Mouse (Mus musculus): ENCODE measurements at regions not wholly inside any gene's neighbourhood (a gene's known extent, or its start where the extent isn't known, plus 50 kb on each side); places are given as distances from the start of the nearest gene placed in this dataset.
A peak's percentile ranks its signal among the peaks of the same experiment; 100 is the strongest.

DNA sequence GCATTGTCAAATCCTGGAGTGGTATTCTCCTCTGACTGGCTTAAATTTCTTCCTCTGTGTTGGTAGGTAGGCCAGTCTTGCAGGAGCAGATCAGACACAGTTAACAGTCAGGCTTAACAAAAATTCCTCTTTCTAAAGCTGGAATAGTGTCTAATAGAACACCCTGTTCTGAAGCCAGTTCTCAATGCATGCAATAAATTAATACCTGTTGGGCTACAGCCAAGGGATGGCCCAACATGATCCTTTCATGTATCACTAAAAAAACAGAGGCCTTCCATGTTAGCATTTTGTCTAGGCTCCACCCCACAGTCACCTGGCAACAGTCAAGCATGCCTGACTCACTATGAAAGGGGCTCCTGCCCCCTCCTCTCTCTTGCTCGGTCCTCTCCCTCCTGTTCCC lies 89.2 kb downstream of the Gm19935 start:
- H3K27ac ChIP-seq (replicated peaks in 1 of 2; ENCODE audit: control insufficient read depth in 1 of 2, insufficient read depth in 1 of 2, low read depth in 2 of 2, low read length in 2 of 2) = no peak overlapping the region
- no peak for ATAC-seq (ENCODE audit: insufficient number of reproducible peaks, insufficient read depth, low FRiP score, low read depth)
- no peaks in the 10 kb centered on the region for H3K4me1 ChIP-seq (ENCODE audit: control insufficient read depth in 2 of 2, insufficient read depth in 2 of 2, low read length in 2 of 2)
- WGBS = 58% methylated on average over 1 of the region's 1 CpGs
- no peak overlapping the region for H3K4me2 ChIP-seq (ENCODE audit: low read length)
- no peaks in the 10 kb centered on the region for H3K27me3 ChIP-seq (ENCODE audit: control insufficient read depth, insufficient read depth, low read length)
- no peaks in the 10 kb centered on the region for H3K9me3 ChIP-seq (ENCODE audit: control insufficient read depth, low read length)
- H3K9ac ChIP-seq (ENCODE audit: low read length) = no peak overlapping the region
- no peak overlapping the region for H3K4me3 ChIP-seq (ENCODE audit: control insufficient read depth in 1 of 2, insufficient read depth in 1 of 2, low read depth in 1 of 2, low read length in 2 of 2)
- H3K36me3 ChIP-seq (ENCODE audit: control insufficient read depth, insufficient read depth, low read length) = no peaks in the 10 kb centered on the region

- H3K36me3 ChIP-seq (ENCODE audit: control insufficient read depth, insufficient read depth, low read length) = no peaks in the 10 kb centered on the region
- 83% methylated on average over 5 of the region's 5 CpGs for WGBS
- H3K27me3 ChIP-seq (ENCODE audit: control insufficient read depth, insufficient read depth, low read length) = no peaks in the 10 kb centered on the region
- H3K4me1 ChIP-seq (ENCODE audit: control insufficient read depth in 2 of 2, insufficient read depth in 2 of 2, low read length in 2 of 2) = no peaks in the 10 kb centered on the region
- H3K4me3 ChIP-seq (ENCODE audit: control insufficient read depth in 1 of 2, insufficient read depth in 1 of 2, low read depth in 1 of 2, low read length in 2 of 2) = no peak overlapping the region
- no peak overlapping the region for H3K27ac ChIP-seq (replicated peaks in 1 of 2; ENCODE audit: control insufficient read depth in 1 of 2, insufficient read depth in 1 of 2, low read depth in 2 of 2, low read length in 2 of 2)
- no peak overlapping the region for H3K4me2 ChIP-seq (ENCODE audit: low read length)
- H3K9ac ChIP-seq (ENCODE audit: low read length) = no peak overlapping the region
- no peak for ATAC-seq (ENCODE audit: insufficient number of reproducible peaks, insufficient read depth, low FRiP score, low read depth)
- no peaks in the 10 kb centered on the region for H3K9me3 ChIP-seq (ENCODE audit: control insufficient read depth, low read length)
These were observed 92.0 kb downstream of the Gm19935 start for GRCm38 (mm10) chr8:90725188-90725587.

GRCm38 (mm10) chr8:90716436-90716835 lies 100.8 kb downstream of the Gm19935 start:
- no peak for ATAC-seq (ENCODE audit: insufficient number of reproducible peaks, insufficient read depth, low FRiP score, low read depth)
- H3K4me1 ChIP-seq (ENCODE audit: control insufficient read depth in 2 of 2, insufficient read depth in 2 of 2, low read length in 2 of 2) = no peaks in the 10 kb centered on the region
- WGBS = 49% methylated on average over 3 of the region's 3 CpGs
- no peak overlapping the region for H3K4me3 ChIP-seq (ENCODE audit: control insufficient read depth in 1 of 2, insufficient read depth in 1 of 2, low read depth in 1 of 2, low read length in 2 of 2)
- no peak overlapping the region for H3K4me2 ChIP-seq (ENCODE audit: low read length)
- no peaks in the 10 kb centered on the region for H3K27me3 ChIP-seq (ENCODE audit: control insufficient read depth, insufficient read depth, low read length)
- no peaks in the 10 kb centered on the region for H3K9me3 ChIP-seq (ENCODE audit: control insufficient read depth, low read length)
- H3K9ac ChIP-seq (ENCODE audit: low read length) = no peak overlapping the region
- no peaks in the 10 kb centered on the region for H3K36me3 ChIP-seq (ENCODE audit: control insufficient read depth, insufficient read depth, low read length)
- no peak overlapping the region for H3K27ac ChIP-seq (replicated peaks in 1 of 2; ENCODE audit: control insufficient read depth in 1 of 2, insufficient read depth in 1 of 2, low read depth in 2 of 2, low read length in 2 of 2)

- no peaks in the 10 kb centered on the region for H3K9me3 ChIP-seq (ENCODE audit: control insufficient read depth, low read length)
- 15% methylated on average over 5 of the region's 5 CpGs for WGBS
- no peak overlapping the region for H3K27ac ChIP-seq (replicated peaks in 1 of 2; ENCODE audit: control insufficient read depth in 1 of 2, insufficient read depth in 1 of 2, low read depth in 2 of 2, low read length in 2 of 2)
- H3K4me3 ChIP-seq (ENCODE audit: control insufficient read depth in 1 of 2, insufficient read depth in 1 of 2, low read depth in 1 of 2, low read length in 2 of 2) = no peak overlapping the region
- no peaks in the 10 kb centered on the region for H3K36me3 ChIP-seq (ENCODE audit: control insufficient read depth, insufficient read depth, low read length)
- H3K27me3 ChIP-seq (ENCODE audit: control insufficient read depth, insufficient read depth, low read length) = no peaks in the 10 kb centered on the region
- no peak overlapping the region for H3K4me2 ChIP-seq (ENCODE audit: low read length)
- no peak overlapping the region for H3K9ac ChIP-seq (ENCODE audit: low read length)
- ATAC-seq (ENCODE audit: insufficient number of reproducible peaks, insufficient read depth, low FRiP score, low read depth) = no peak
- H3K4me1 ChIP-seq (ENCODE audit: control insufficient read depth in 2 of 2, insufficient read depth in 2 of 2, low read length in 2 of 2) = no peaks in the 10 kb centered on the region
These were observed 108.7 kb downstream of the Gm19935 start for GRCm38 (mm10) chr8:90708524-90708923.

GRCm38 (mm10) chr8:90692516-90692915 lies 124.7 kb downstream of the Gm19935 start:
- no peak overlapping the region for H3K9ac ChIP-seq (ENCODE audit: low read length)
- 85% methylated on average over 3 of the region's 3 CpGs for whole genome bisulfite sequencing
- H3K27me3 ChIP-seq (ENCODE audit: control insufficient read depth, insufficient read depth, low read length) = no peaks in the 10 kb centered on the region
- no peaks in the 10 kb centered on the region for H3K4me1 ChIP-seq (ENCODE audit: control insufficient read depth in 2 of 2, insufficient read depth in 2 of 2, low read length in 2 of 2)
- no peak for ATAC-seq (ENCODE audit: insufficient number of reproducible peaks, insufficient read depth, low FRiP score, low read depth)
- no peaks in the 10 kb centered on the region for H3K36me3 ChIP-seq (ENCODE audit: control insufficient read depth, insufficient read depth, low read length)
- no peak overlapping the region for H3K4me2 ChIP-seq (ENCODE audit: low read length)
- H3K4me3 ChIP-seq (ENCODE audit: control insufficient read depth in 1 of 2, insufficient read depth in 1 of 2, low read depth in 1 of 2, low read length in 2 of 2) = no peak overlapping the region
- H3K27ac ChIP-seq (replicated peaks in 1 of 2; ENCODE audit: control insufficient read depth in 1 of 2, insufficient read depth in 1 of 2, low read depth in 2 of 2, low read length in 2 of 2) = no peak overlapping the region
- H3K9me3 ChIP-seq (ENCODE audit: control insufficient read depth, low read length) = no peaks in the 10 kb centered on the region

DNA sequence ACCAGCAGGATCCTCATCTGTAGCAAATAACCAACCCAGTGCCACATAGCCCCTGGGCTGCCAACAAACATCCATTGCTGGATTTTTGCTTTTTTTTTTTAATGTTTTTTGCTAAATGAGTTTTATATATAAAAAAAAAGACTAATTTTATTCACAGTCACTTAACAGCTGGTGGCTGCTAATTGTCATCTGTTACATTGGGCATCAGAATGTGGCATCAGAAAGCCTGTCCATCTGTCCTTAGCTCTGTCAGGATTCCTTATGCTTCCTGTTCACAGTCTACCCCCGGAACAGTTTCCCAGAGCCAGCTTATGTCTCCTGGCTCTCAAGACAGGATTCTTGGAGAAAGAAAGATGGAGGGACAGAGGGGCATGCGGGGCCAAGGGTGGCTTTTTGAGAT lies 132.1 kb downstream of the Gm19935 start:
- no peak for ATAC-seq (ENCODE audit: insufficient number of reproducible peaks, insufficient read depth, low FRiP score, low read depth)
- Histone ChIP-seq H3K9ac (ENCODE audit: low read length) (no peak overlapping the region), H3K9me3 (ENCODE audit: control insufficient read depth, low read length) (no peaks in the 10 kb centered on the region), H3K4me2 (ENCODE audit: low read length) (no peak overlapping the region), H3K27ac (replicated peaks in 1 of 2; ENCODE audit: control insufficient read depth in 1 of 2, insufficient read depth in 1 of 2, low read depth in 2 of 2, low read length in 2 of 2) (no peak overlapping the region), H3K27me3 (ENCODE audit: control insufficient read depth, insufficient read depth, low read length) (no peaks in the 10 kb centered on the region), H3K4me3 (ENCODE audit: control insufficient read depth in 1 of 2, insufficient read depth in 1 of 2, low read depth in 1 of 2, low read length in 2 of 2) (no peak overlapping the region), H3K36me3 (ENCODE audit: control insufficient read depth, insufficient read depth, low read length) (no peaks in the 10 kb centered on the region), H3K4me1 (ENCODE audit: control insufficient read depth in 2 of 2, insufficient read depth in 2 of 2, low read length in 2 of 2) (no peaks in the 10 kb centered on the region)
- WGBS = 88% methylated on average over 2 of the region's 2 CpGs

- peak overlapping the region; percentile 67 for H3K9ac ChIP-seq (ENCODE audit: low read length)
- 6% methylated on average over 14 of the region's 14 CpGs for WGBS
These were observed 146.6 kb downstream of the Gm19935 start for GRCm38 (mm10) chr8:90670471-90671057.

GRCm38 (mm10) chr8:90669396-90669795 lies 147.8 kb downstream of the Gm19935 start:
- H3K36me3 ChIP-seq (ENCODE audit: control insufficient read depth, insufficient read depth, low read length) = no peaks in the 10 kb centered on the region
- peaks cover 0 to 2% of the 10 kb centered on the region in 2 experiments; a peak in 2 of 4 replicates for H3K4me1 ChIP-seq (ENCODE audit: control insufficient read depth in 2 of 2, insufficient read depth in 2 of 2, low read length in 2 of 2)
- 0 out of 2 replicates have a peak, but pooled peaks cover 2% of the 10 kb centered on the region for H3K9me3 ChIP-seq (ENCODE audit: control insufficient read depth, low read length)
- no peak overlapping the region for H3K4me3 ChIP-seq (ENCODE audit: control insufficient read depth in 1 of 2, insufficient read depth in 1 of 2, low read depth in 1 of 2, low read length in 2 of 2)
- no peak overlapping the region for H3K9ac ChIP-seq (ENCODE audit: low read length)
- H3K4me2 ChIP-seq (ENCODE audit: low read length) = no peak overlapping the region
- ATAC-seq (ENCODE audit: insufficient number of reproducible peaks, insufficient read depth, low FRiP score, low read depth) = no peak
- H3K27me3 ChIP-seq (ENCODE audit: control insufficient read depth, insufficient read depth, low read length) = peaks cover 5% of the 10 kb centered on the region; the same call in 1 of the 2 replicates
- 80% methylated on average over 9 of the region's 9 CpGs for WGBS
- no peak overlapping the region for H3K27ac ChIP-seq (replicated peaks in 1 of 2; ENCODE audit: control insufficient read depth in 1 of 2, insufficient read depth in 1 of 2, low read depth in 2 of 2, low read length in 2 of 2)

More at GRCm38 (mm10) chr8:90670471-90671057, 146.6 kb downstream of the Gm19935 start:
- peak overlapping the region; percentile 73 for H3K4me2 ChIP-seq (ENCODE audit: low read length)
- H3K27me3 ChIP-seq (ENCODE audit: control insufficient read depth, insufficient read depth, low read length) = peaks cover 5% of the 10 kb centered on the region; the same call in 1 of the 2 replicates
- H3K4me3 ChIP-seq (ENCODE audit: control insufficient read depth in 1 of 2, insufficient read depth in 1 of 2, low read depth in 1 of 2, low read length in 2 of 2) = peak overlapping the region; percentile 34 to 41
- no peak overlapping the region for H3K27ac ChIP-seq (replicated peaks in 1 of 2; ENCODE audit: control insufficient read depth in 1 of 2, insufficient read depth in 1 of 2, low read depth in 2 of 2, low read length in 2 of 2)
- no peaks in the 10 kb centered on the region for H3K36me3 ChIP-seq (ENCODE audit: control insufficient read depth, insufficient read depth, low read length)
- H3K9me3 ChIP-seq (ENCODE audit: control insufficient read depth, low read length) = no peaks in the 10 kb centered on the region
- no peak for ATAC-seq (ENCODE audit: insufficient number of reproducible peaks, insufficient read depth, low FRiP score, low read depth)
- H3K4me1 ChIP-seq (ENCODE audit: control insufficient read depth in 2 of 2, insufficient read depth in 2 of 2, low read length in 2 of 2) = peaks cover 0 to 2% of the 10 kb centered on the region in 2 experiments; a peak in 2 of 4 replicates
